Mouse (Mus musculus): Measurements from ENCODE around the gene Ttyh2. TPM values are rescaled to one million over a fixed set of nuclear protein-coding genes. Genes with fewer than 3 reads are reported as not detected.

Gene Ttyh2
- total and polyA plus RNA-seq, 2 experiments from 2014 or later: 11.8 to 12.4 TPM

DNA sequence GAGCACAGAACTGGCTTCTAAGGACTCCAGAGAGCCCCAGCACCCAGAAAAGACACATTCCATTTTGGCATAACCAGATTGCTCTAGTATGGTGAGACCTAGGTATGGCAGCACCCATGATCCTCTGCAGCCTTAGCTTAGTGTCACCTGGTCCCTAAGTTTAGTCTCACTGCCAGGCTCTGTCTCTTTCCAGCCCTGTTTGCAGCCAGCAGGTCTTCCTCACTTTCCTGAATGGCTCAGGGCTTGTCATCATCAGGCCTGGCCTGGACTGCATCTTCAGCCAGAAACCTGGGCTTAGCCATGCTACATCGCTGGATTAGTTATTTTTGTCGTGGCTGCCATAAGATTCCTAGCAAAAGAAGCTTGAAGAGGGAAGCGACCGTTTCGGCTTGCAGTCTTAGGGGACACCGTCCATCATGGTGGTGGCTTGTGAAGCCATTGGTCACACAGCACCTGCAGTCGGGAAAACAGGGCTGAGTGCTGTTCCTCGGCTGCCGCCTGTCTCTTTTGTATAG, 10.4 kb downstream of the Ttyh2 start:
- Histone ChIP-seq H3K4me1 (ENCODE audit: control insufficient read depth, insufficient read depth) (peaks cover 10% of the 10 kb centered on the region; the same call in 1 of the 2 replicates), H3K4me3 (ENCODE audit: low read depth, low read length) (no peak overlapping the region), H3K36me3 (replicated peaks; ENCODE audit: control insufficient read depth, insufficient read depth, low read length) (no peaks in the 10 kb centered on the region), H3K27ac (ENCODE audit: low read depth) (no peak overlapping the region), H3K9me3 (replicated peaks; ENCODE audit: control insufficient read depth, low read length) (no peaks in the 10 kb centered on the region), H3K9ac (replicated peaks; ENCODE audit: low read depth, low read length) (no peak overlapping the region), H3K27me3 (ENCODE audit: control insufficient read depth, insufficient read depth, low read length) (no peaks in the 10 kb centered on the region), H3K4me2 (ENCODE audit: low read depth, low read length) (no peak overlapping the region)
- ATAC-seq (ENCODE audit: insufficient read depth, low read depth): no peak
- no peak for DNase-seq (ENCODE audit: low spot score)
- no peak for TF ChIP-seq EP300 (IDR thresholded peaks at IDR 0.05; ENCODE audit: low read depth)
- WGBS: 59% methylated on average over 9 of the region's 9 CpGs

DNA sequence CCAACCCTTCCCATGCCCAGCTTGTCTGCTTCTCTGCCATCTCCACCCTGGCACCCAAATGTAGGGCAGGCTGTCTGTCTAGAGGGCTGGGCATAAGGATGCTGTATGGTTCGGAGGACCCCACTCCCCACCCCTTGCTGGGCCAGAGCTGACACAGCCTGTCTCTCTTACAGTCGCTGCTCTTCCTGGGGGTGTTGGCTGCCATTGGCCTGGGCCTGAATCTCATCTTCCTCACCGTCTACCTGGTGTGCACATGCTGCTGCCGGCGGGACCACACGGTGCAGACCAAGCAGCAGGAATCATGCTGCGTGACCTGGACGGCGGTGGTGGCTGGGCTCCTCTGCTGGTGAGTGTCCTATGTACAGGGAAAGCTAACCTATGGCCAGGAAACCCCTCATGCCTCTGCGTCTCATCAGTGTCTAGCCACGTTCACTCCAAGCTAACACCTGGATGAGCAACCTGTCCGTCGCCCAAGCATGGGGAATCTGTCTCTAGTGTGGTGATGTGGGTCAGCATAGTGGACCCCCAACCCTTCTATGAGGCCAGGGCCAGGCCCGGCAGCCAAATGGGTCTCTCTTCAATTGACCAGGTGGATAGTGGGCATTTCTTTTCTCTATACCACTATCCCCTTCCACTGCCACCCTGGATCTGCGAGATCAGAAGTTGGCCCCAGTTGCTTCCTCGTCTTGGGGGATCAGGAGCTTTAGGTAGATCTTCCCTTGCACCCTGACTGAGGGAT, 11.2 kb downstream of the Ttyh2 start:
- H3K9ac ChIP-seq (replicated peaks; ENCODE audit: low read depth, low read length): no peak overlapping the region
- H3K4me3 ChIP-seq (ENCODE audit: low read depth, low read length): no peak overlapping the region
- no peak for ATAC-seq (ENCODE audit: insufficient read depth, low read depth)
- H3K27me3 ChIP-seq (ENCODE audit: control insufficient read depth, insufficient read depth, low read length): no peaks in the 10 kb centered on the region
- peaks cover 8% of the 10 kb centered on the region; the same call in 1 of the 2 replicates for H3K4me1 ChIP-seq (ENCODE audit: control insufficient read depth, insufficient read depth)
- 90% methylated on average over 16 of the region's 16 CpGs for WGBS
- no peaks in the 10 kb centered on the region for H3K36me3 ChIP-seq (replicated peaks; ENCODE audit: control insufficient read depth, insufficient read depth, low read length)
- H3K4me2 ChIP-seq (ENCODE audit: low read depth, low read length): no peak overlapping the region
- DNase-seq (ENCODE audit: low spot score): no peak
- no peak overlapping the region for H3K27ac ChIP-seq (ENCODE audit: low read depth)
- TF ChIP-seq EP300 (IDR thresholded peaks at IDR 0.05; ENCODE audit: low read depth): no peak
- no peak for TF ChIP-seq CTCF (IDR thresholded peaks at IDR 0.05; ENCODE audit: low read depth)
- no peaks in the 10 kb centered on the region for H3K9me3 ChIP-seq (replicated peaks; ENCODE audit: control insufficient read depth, low read length)

- Histone ChIP-seq H3K27ac (ENCODE audit: low read depth) (no peak overlapping the region), H3K4me2 (ENCODE audit: low read depth, low read length) (no peak overlapping the region), H3K36me3 (replicated peaks; ENCODE audit: control insufficient read depth, insufficient read depth, low read length) (no peaks in the 10 kb centered on the region), H3K4me1 (ENCODE audit: control insufficient read depth, insufficient read depth) (peaks cover 8% of the 10 kb centered on the region; the same call in 1 of the 2 replicates), H3K27me3 (ENCODE audit: control insufficient read depth, insufficient read depth, low read length) (no peaks in the 10 kb centered on the region), H3K9ac (replicated peaks; ENCODE audit: low read depth, low read length) (no peak overlapping the region), H3K4me3 (ENCODE audit: low read depth, low read length) (no peak overlapping the region), H3K9me3 (replicated peaks; ENCODE audit: control insufficient read depth, low read length) (no peaks in the 10 kb centered on the region)
- 52% methylated on average over 10 of the region's 10 CpGs for WGBS
- no peak for TF ChIP-seq CTCF (IDR thresholded peaks at IDR 0.05; ENCODE audit: low read depth)
- TF ChIP-seq EP300 (IDR thresholded peaks at IDR 0.05; ENCODE audit: low read depth): no peak
- ATAC-seq (ENCODE audit: insufficient read depth, low read depth) (no peak), DNase-seq (ENCODE audit: low spot score) (no peak)
These were observed 12.4 kb downstream of the Ttyh2 start for GRCm38 (mm10) chr11:114687574-114688188.

GRCm38 (mm10) chr11:114688729-114689128, 13.5 kb downstream of the Ttyh2 start:
- H3K4me1 ChIP-seq (ENCODE audit: control insufficient read depth, insufficient read depth): peaks cover 7% of the 10 kb centered on the region; the same call in 1 of the 2 replicates
- DNase-seq (ENCODE audit: low spot score): no peak
- no peaks in the 10 kb centered on the region for H3K9me3 ChIP-seq (replicated peaks; ENCODE audit: control insufficient read depth, low read length)
- no peak for ATAC-seq (ENCODE audit: insufficient read depth, low read depth)
- no peak overlapping the region for H3K9ac ChIP-seq (replicated peaks; ENCODE audit: low read depth, low read length)
- no peaks in the 10 kb centered on the region for H3K27me3 ChIP-seq (ENCODE audit: control insufficient read depth, insufficient read depth, low read length)
- no peak overlapping the region for H3K4me3 ChIP-seq (ENCODE audit: low read depth, low read length)
- TF ChIP-seq CTCF (IDR thresholded peaks at IDR 0.05; ENCODE audit: low read depth): no peak
- no peak for TF ChIP-seq EP300 (IDR thresholded peaks at IDR 0.05; ENCODE audit: low read depth)
- H3K4me2 ChIP-seq (ENCODE audit: low read depth, low read length): no peak overlapping the region
- WGBS: 93% methylated on average over 2 of the region's 3 CpGs
- H3K36me3 ChIP-seq (replicated peaks; ENCODE audit: control insufficient read depth, insufficient read depth, low read length): no peaks in the 10 kb centered on the region
- no peak overlapping the region for H3K27ac ChIP-seq (ENCODE audit: low read depth)

DNA sequence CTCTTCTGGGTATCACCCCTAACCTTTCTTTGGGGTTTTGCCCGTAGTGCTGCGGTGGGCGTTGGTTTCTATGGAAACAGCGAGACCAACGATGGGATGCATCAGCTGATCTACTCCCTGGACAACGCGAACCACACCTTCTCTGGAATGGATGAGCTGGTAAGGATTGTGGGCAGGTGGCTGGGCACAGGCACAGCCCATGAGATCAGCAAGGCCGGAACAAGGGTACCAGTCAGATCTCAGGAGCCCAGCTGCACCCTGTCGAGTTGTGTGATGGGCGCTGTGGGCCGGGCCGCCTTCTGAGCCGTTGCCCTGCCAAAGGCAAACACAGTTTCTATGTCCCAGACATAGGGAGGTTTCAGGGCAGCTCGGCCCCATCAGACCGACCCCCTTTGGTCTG, 15.0 kb downstream of the Ttyh2 start:
- 88% methylated on average over 15 of the region's 15 CpGs for WGBS
- Histone ChIP-seq H3K4me2 (ENCODE audit: low read depth, low read length) (no peak overlapping the region), H3K4me1 (ENCODE audit: control insufficient read depth, insufficient read depth) (no peaks in the 10 kb centered on the region; the same call in 1 of the 2 replicates), H3K36me3 (replicated peaks; ENCODE audit: control insufficient read depth, insufficient read depth, low read length) (no peaks in the 10 kb centered on the region), H3K27me3 (ENCODE audit: control insufficient read depth, insufficient read depth, low read length) (no peaks in the 10 kb centered on the region), H3K4me3 (ENCODE audit: low read depth, low read length) (no peak overlapping the region), H3K9ac (replicated peaks; ENCODE audit: low read depth, low read length) (no peak overlapping the region), H3K9me3 (replicated peaks; ENCODE audit: control insufficient read depth, low read length) (no peaks in the 10 kb centered on the region), H3K27ac (ENCODE audit: low read depth) (no peak overlapping the region)
- no peak for DNase-seq (ENCODE audit: low spot score)
- TF ChIP-seq CTCF (IDR thresholded peaks at IDR 0.05; ENCODE audit: low read depth) (no peak), EP300 (IDR thresholded peaks at IDR 0.05; ENCODE audit: low read depth) (no peak)
- no peak for ATAC-seq (ENCODE audit: insufficient read depth, low read depth)

Data from heart, postnatal 0 days (tissue).